Mouse (Mus musculus): ENCODE measurements around the gene Camk1g.

Camk1g gene

GRCm38 (mm10) chr1:193303096-193303495 lies 67.0 kb downstream of the Camk1g start:
- DNase-seq (ENCODE audit: low spot score in 2 of 2) = no peak

GRCm38 (mm10) chr1:193302093-193302405 lies 68.0 kb downstream of the Camk1g start:
- no peak for DNase-seq (ENCODE audit: low spot score in 2 of 2)

GRCm38 (mm10) chr1:193301216-193302092 lies 68.6 kb downstream of the Camk1g start:
- no peak for DNase-seq (ENCODE audit: low spot score in 2 of 2)

GRCm38 (mm10) chr1:193299995-193300394 lies 70.1 kb downstream of the Camk1g start:
- no peak for DNase-seq (ENCODE audit: low spot score in 2 of 2)

- DNase-seq (ENCODE audit: low spot score in 2 of 2) = no peak
Measured at GRCm38 (mm10) chr1:193298141-193298765, 71.8 kb downstream of the Camk1g start.

Data from spleen, postnatal 14 days (tissue).